Mouse (Mus musculus): ENCODE data around the gene Gngt2.

Gene Gngt2

GRCm38 (mm10) chr11:95879861-95880260, 42.8 kb downstream of the Gngt2 start:
- intact Hi-C loops (cut with DNase I) = loop anchor here (5.0 kb wide), 1 partner anchor 102 kb away; no protein-coding TSS in a partner anchor

- intact Hi-C loops (cut with DNase I) = no loop called here
Measured at GRCm38 (mm10) chr11:95890462-95891051, 53.5 kb downstream of the Gngt2 start.

Data from adrenal gland (tissue).